Mouse (Mus musculus) gastrocnemius, postnatal 10 days (tissue): ENCODE measurements at regions not wholly inside any gene's neighbourhood (a gene's known extent, or its start where the extent isn't known, plus 50 kb on each side); places are given as distances from the start of the nearest gene placed in this dataset.

ENCODE experiments used
- DNase-seq: peaks from one replicate; pipeline ENCODE4 v3.0.0; 2021; ENCODE audit warnings: mixed read lengths

GRCm38 (mm10) chr10:96427407-96427806, 189.4 kb upstream of the Btg1 start:
- DNase-seq = no peak

- no peak for DNase-seq
Observed at GRCm38 (mm10) chr10:96430142-96430541, 186.7 kb upstream of the Btg1 start.

- DNase-seq = no peak
Observed at GRCm38 (mm10) chr10:96435109-96435508, 181.7 kb upstream of the Btg1 start.

GRCm38 (mm10) chr10:96438398-96439103, 178.3 kb upstream of the Btg1 start:
- no peak for DNase-seq

- DNase-seq = no peak
Observed at GRCm38 (mm10) chr10:96442165-96442564, 174.6 kb upstream of the Btg1 start.

- no peak for DNase-seq
Observed at GRCm38 (mm10) chr10:96450266-96450665, 166.5 kb upstream of the Btg1 start.

- DNase-seq = no peak
Observed at GRCm38 (mm10) chr10:96454857-96455256, 161.9 kb upstream of the Btg1 start.

- peak; percentile 20 for DNase-seq
Observed at GRCm38 (mm10) chr10:96458551-96458950, 158.3 kb upstream of the Btg1 start.

GRCm38 (mm10) chr10:96459186-96459585, 157.6 kb upstream of the Btg1 start:
- DNase-seq = no peak

GRCm38 (mm10) chr10:96460151-96460550, 156.7 kb upstream of the Btg1 start:
- no peak for DNase-seq

GRCm38 (mm10) chr10:96460617-96461338, 156.0 kb upstream of the Btg1 start:
- DNase-seq = peak; percentile 9

- no peak for DNase-seq
Observed at GRCm38 (mm10) chr10:96465967-96466366, 150.8 kb upstream of the Btg1 start.

GRCm38 (mm10) chr10:96466845-96467244, 150.0 kb upstream of the Btg1 start:
- DNase-seq = no peak

GRCm38 (mm10) chr10:96467661-96468060, 149.1 kb upstream of the Btg1 start:
- no peak for DNase-seq

- no peak for DNase-seq
Observed at GRCm38 (mm10) chr10:96471523-96471922, 145.3 kb upstream of the Btg1 start.

- DNase-seq = no peak
Observed at GRCm38 (mm10) chr10:96479350-96479749, 137.5 kb upstream of the Btg1 start.

GRCm38 (mm10) chr10:96479786-96480185, 137.0 kb upstream of the Btg1 start:
- no peak for DNase-seq

- DNase-seq = no peak
Observed at GRCm38 (mm10) chr10:96480453-96481324, 136.1 kb upstream of the Btg1 start.

- DNase-seq = no peak
Observed at GRCm38 (mm10) chr10:96481325-96481638, 135.5 kb upstream of the Btg1 start.

- DNase-seq = no peak
Observed at GRCm38 (mm10) chr10:96486724-96487123, 130.1 kb upstream of the Btg1 start.

- no peak for DNase-seq
Observed at GRCm38 (mm10) chr10:96493706-96494105, 123.1 kb upstream of the Btg1 start.

GRCm38 (mm10) chr10:96496700-96497099, 120.1 kb upstream of the Btg1 start:
- no peak for DNase-seq

GRCm38 (mm10) chr10:96497482-96497881, 119.3 kb upstream of the Btg1 start:
- no peak for DNase-seq
